Mouse (Mus musculus): ENCODE measurements around the gene Gm21083.
"Not testable (repeated sequence)": the region's sequence is repeated elsewhere in the genome, so short reads cannot be mapped to it uniquely, and the experiment has no call there.

- TF ChIP-seq POLR2A (IDR thresholded peaks at IDR 0.05; ENCODE audit: extremely low read depth, insufficient read depth, low read length): not testable (repeated sequence)
- TF ChIP-seq CTCF (IDR thresholded peaks at IDR 0.05; ENCODE audit: low read depth, low read length): peak; percentile 37
Observed at GRCm38 (mm10) chr5:15586351-15586750, 9.2 kb downstream of the Gm21083 start.

Measured in liver, adult 2 months (tissue).